Mouse (Mus musculus): ENCODE measurements around the gene Actr1a.

Actr1a gene

DNA sequence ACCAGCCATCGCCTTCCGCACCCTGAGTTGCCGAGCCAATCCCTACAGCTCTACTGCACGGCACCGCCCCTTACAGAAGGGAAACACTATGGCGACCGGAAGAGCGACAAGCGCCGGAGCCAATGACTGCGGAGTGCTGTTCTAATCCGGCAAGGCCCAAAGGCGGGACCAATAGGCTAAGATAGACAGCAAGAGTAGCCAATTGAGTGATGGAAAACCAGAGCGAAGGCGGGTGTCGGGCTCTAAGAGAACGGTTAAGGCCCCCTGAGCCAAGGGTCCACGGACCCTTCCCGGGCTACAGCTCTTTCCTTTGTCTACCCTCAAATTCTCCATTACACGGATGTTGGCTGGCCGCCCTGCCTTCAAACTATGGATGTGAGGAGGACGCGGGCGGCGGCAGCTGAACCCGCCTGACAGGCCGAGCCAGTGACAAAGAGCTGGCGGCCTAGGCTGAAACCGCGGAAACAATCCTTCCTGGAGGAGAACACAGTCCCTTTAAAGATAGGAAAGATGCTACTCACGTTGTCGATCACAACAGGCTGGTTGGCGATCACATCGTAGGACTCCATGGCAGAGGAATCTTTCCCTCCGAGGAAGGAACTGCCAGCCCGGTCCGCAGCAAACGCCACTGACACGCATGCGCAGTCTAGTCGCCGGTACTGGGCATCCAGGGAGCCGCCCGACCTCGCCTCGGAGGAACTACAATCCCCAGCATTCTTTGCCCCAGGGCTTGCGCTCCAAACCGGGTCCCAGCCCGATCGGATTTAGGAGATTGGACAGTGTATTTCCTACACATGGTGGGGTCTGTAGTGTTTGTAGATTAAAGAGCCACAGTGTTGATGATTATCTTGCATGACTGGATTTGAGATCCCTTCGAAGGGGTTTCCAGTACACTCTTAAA is at the start of gene Actr1a:
Gene Actr1a, minus strand, starts transcription at position 640 of the 901 bp plus-strand sequence.
- peak; percentile 85 to 93 for DNase-seq (ENCODE audit: low read depth in 1 of 2, low spot score in 2 of 2)

DNA sequence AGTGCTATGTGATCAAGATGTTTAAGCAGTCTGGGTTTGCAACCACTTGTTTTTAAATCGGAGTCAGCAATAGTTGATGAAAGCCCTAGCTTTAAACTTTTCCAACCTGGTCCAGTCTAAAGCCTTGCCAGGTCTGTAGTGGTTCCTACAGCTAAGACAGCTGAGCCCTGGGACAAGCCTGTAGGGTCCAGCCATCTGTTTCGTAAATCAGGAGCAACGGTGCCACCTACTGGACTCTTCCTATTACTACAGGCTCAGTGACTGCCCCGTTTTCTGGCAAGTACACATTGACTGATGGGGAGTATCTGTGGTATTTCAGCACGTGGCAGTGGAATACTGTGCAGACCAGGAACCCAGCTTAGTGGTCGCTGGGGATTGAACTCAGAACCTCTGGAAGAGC is 48.7 kb upstream of the Actr1a start:
- DNase-seq (ENCODE audit: low read depth in 1 of 2, low spot score in 2 of 2) = peak; percentile 16 to 51

DNA sequence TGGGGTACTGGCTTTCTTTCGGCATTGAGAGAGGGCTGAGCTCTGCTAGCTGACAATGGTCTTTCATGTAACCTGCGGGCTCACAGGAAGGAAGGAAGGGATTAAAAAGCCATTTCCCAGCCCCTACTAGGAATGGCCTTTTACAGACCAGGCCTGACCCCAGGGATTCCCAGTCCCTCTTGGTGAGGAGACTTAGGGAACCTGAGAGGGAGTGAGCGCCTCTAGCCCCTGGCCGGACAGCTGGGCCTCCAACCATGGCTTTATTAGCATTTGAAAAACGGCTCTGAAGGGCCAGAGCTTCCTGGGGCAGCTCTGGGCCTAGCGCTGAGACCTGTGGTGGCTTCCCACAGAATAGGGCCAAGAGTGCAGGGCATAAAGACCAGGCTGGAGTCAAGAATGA is 48.0 kb upstream of the Actr1a start:
- no peak for DNase-seq (ENCODE audit: low read depth in 1 of 2, low spot score in 2 of 2)

DNA sequence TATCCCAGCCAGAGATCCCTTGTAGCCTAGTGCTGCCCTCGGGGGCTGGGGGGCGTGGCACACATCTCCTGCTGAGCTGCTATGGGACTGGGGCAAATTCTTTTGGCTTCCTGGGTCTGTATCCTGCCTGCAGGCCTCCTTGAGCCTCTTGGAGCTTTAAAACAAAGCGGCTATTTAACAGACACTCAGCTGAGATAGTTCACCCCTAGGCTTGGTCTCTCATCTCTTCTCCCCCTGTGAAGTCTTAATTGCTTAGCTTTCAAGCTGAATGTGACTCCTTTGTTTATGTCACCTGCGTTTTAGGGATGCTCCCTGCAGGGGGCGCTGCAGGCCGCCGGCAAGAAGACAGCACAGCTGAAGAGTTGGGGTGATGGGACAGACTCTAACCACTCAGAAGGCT is 39.9 kb upstream of the Actr1a start:
- no peak for DNase-seq (ENCODE audit: low read depth in 1 of 2, low spot score in 2 of 2)

DNA sequence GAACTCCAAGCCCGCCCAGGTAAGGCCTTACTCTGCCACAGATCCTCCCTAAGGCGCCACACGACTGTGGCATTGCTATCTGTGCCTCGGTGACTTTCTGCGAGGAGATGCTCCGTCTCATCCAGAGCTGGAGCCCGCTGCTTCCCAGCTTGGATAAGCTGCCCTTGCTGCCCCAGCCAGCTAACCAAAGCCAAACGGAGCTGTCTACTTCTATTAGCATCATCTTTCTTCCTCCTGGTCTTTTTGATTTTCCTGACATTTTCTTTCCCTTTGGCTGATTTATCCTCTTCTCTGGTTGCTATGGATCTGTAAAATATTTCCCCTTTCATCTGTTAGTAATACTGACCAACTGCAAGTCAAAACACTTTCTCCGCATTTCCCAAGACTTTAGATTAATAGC is 39.0 kb upstream of the Actr1a start:
- no peak for DNase-seq (ENCODE audit: low read depth in 1 of 2, low spot score in 2 of 2)

DNA sequence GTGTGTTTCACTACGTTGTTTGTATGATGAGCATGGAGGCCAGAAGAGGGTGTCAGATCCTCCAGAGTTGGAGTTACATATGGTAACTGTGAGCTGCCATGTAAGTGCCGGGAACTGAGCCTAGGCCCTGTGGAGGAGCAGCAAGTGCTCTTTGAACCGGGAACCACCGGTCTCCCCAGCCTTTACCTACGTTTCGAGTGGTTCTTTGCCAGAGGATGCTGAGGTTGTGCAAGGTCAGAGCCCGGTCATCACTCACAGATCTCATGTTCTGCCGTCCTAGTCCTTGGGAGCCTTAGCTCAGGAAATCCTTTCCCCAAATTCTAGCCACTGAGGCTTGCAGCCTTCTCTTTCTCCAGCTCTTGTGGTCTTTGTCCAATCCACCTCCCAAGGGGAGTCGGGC is 38.6 kb upstream of the Actr1a start:
- no peak for DNase-seq (ENCODE audit: low read depth in 1 of 2, low spot score in 2 of 2)

DNA sequence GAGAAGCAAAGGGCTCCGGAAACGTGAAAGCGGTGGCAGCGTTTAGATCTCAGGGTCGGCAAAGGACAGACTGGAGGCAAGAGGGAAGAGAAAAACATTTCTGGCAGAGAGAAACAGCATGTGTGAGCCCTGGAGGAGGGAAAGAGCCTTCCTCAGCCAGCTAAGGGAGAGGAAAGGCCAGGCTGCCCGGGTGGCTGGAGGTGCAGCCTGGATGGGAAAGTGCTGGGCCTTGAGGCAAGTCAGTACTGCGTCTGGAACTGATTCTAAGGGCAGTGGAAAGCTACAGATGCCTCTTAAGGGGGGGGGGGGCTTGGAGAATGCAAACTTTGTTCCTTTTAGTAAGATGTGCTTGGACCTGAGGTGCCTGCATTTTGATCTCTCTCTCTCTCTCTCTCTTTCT is 38.2 kb upstream of the Actr1a start:
- DNase-seq (ENCODE audit: low read depth in 1 of 2, low spot score in 2 of 2) = no peak

DNA sequence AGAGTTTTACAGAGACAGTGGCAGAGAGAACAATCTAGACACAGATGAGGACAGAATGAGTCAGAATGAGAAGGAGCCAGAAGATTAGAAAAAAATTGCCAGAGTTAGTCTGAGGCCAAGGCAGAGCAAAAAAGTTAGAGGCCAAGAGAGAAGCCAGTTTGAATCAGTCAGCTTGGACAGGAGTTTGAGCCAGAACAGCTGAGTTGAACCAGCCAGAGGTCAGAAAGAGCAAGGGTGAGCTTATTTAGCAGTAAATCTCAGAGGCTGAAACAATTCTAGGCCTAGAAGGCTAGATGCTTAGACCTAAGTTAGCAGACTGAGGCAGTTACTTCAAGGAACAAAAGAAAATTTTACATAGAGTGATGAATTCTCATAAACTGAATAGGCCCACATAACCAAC is 33.7 kb upstream of the Actr1a start:
- DNase-seq (ENCODE audit: low read depth in 1 of 2, low spot score in 2 of 2) = no peak

DNA sequence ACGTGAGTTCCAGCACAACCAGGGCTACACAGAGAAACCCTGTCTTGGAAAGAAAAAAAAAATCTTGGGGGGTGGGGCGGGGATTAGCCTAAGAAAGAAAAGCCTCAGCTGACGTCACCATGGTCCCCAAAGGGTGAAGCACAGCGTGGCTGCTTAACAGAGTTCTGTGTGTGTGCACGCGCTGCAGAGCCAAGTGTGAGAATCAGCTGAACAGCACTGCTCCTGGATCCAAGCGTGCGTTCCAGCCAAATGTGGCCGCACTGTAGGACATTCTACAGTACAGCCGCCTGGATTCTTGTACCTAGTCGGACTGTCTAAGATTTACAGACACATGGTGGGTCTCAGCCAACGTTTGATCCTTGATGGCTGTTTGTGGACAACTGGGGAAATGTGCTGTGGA is 30.9 kb upstream of the Actr1a start:
- no peak for DNase-seq (ENCODE audit: low read depth in 1 of 2, low spot score in 2 of 2)

DNA sequence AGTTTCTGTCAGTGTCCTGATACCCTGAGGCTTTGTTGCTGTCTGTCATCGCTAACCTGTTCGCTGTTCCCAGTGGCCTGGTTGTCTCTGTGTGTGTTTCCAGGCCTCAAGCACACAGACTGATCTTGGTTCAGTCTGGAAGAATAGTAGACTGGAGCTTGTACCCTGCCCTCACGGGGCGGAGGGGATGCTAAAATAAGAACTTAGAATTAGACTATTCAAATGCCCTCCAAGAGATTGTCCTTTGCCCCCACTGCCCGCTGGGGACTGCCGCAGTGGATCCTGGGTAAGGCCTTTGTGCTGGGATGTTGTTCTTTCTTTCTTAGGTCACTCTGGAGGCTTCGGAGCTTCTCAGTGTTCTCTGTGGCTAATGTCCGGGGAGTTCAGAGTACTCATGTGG is 29.7 kb upstream of the Actr1a start:
- DNase-seq (ENCODE audit: low read depth in 1 of 2, low spot score in 2 of 2) = no peak

DNA sequence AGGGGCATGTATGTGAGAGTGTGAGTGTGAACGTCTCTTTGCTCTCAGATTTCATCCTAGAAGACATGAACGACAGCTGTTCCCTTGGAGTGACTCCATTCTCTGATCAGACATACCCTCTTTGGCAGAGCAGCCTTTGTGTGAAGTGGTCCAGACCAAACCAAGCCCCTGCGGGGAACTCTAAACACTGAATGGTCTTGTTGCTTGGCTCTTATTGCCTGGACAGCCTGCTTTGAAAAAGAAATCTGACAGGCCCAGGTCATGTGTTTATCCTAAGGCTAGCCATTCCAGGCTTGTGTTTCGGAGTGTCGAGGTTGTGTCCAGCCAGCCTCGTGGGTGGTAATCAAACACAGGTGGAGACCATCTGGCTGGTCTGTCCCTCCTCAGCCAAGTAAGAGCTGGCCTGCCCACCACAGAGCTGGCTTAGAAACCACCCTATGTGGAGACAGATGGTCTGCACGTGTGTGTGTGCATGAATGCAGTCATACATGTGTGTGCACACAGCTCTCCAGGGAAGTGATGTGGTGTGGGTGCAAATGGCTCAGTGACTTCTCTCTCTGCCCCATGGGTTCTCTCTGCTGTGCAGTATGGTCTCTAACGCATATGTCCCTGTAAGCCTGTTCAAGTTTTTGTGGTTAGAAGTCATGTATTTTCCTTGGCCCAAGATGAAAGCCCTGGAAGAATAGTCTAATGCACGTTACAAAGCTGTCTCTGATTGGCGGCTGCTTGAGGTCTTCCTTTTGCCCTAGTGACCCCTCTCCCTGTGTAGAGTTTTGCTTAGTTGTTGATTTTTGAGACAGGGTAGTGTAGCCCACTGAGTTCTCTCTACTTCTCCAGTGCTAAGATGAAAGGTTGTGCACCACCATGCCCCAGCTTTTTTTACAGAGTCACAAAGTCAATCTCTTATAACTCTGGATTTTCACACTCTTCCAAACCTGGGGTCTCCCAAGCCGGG is 27.1 kb upstream of the Actr1a start:
- DNase-seq (ENCODE audit: low read depth in 1 of 2, low spot score in 2 of 2) = no peak

DNA sequence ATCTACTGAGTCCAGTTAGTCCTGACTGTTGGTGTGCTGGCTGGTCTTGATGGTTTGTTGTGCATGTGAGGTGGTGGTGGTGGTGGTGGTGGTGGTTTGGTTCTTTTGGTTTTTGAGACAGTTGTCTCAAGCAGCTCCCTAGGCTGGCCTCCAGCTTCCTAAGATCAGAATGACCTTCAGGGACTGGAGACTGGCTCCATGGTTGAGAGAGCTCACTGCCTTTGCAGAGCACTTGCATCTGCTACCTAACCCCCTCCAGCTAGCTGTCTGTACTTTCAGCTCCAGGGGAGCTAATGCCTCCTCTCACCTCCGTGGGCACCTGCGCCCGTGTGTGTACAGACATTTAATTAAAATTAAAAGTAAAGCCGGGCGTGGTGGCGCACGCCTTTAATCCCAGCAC is 24.9 kb upstream of the Actr1a start:
- no peak for DNase-seq (ENCODE audit: low read depth in 1 of 2, low spot score in 2 of 2)

DNA sequence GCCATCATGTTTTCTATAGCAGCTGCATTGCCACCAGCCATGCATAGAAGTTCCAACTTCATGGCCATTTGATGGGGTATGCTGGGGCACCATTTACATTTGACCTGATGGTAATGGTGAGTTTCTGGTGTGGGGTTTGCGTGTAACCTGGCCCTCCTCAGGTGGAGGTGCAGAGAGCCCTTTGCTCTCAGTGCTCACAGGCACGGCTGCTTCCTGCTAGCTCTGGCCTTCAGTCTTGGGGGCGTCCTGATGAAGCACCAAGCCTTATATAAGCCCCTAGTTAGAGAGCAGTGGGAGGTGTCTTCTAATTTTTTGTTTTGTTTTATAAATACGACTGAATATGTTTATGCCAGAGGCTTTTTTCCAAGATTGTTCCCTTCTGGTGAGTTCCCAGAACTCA is 22.5 kb upstream of the Actr1a start:
- no peak for DNase-seq (ENCODE audit: low read depth in 1 of 2, low spot score in 2 of 2)

DNA sequence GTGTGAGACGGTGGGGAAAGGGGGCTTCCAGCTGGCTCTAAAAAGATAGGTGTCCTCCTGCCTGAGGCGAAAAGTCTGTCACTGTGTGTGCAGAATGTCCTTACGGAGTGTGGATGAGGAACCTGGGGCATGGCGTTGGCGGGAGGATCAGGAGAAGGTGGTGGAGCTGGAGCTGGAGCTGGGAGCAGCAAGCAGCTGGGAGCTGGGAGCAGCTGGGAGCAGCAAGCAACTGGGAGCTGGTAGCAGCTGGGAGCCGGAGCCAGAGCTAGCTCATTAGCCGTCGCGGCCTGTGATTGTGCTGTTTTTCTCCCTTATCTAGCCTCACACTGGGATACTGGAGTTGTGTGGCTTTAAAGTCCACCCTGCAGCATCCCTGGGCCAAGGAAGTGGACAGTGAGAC is 20.7 kb upstream of the Actr1a start:
- no peak for DNase-seq (ENCODE audit: low read depth in 1 of 2, low spot score in 2 of 2)

DNA sequence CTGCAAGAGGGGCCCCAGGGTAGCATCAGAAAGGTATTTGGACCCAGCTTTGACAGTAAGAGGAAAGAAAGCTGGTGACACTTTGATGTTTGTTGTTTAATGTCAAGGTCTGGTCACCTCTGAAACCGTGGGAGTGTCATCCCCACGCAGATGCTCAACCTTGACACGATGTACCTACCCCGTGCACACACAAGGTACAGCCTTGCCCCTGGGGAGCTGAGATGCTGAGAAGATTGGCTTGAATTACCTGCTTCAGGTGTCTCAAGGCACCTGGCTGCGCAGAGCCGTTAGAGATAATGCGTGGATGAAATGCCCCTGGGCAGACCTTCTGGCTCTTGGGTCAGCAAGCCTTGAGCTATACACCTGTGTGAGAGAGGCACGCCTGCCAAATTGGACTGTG is 18.9 kb upstream of the Actr1a start:
- DNase-seq (ENCODE audit: low read depth in 1 of 2, low spot score in 2 of 2) = no peak

DNA sequence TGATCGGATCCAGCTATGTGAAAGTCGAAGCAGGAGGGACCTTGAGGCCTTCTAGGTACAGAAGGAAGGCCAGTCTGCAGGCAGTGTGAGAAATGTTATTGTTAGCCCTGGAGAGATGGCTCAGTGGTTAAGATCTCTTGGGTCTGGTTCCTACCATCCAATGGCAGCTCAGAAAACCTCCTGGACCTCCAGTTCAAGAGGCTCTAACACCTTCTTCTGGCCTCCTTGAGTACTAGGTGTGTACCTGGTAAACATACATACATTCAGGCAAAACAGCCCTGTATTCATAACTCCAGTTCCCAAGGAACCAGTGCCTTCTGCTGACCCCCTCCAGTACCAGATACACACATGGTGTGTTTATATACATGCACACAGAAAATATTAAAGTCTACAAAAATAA is 18.4 kb upstream of the Actr1a start:
- DNase-seq (ENCODE audit: low read depth in 1 of 2, low spot score in 2 of 2) = no peak

DNA sequence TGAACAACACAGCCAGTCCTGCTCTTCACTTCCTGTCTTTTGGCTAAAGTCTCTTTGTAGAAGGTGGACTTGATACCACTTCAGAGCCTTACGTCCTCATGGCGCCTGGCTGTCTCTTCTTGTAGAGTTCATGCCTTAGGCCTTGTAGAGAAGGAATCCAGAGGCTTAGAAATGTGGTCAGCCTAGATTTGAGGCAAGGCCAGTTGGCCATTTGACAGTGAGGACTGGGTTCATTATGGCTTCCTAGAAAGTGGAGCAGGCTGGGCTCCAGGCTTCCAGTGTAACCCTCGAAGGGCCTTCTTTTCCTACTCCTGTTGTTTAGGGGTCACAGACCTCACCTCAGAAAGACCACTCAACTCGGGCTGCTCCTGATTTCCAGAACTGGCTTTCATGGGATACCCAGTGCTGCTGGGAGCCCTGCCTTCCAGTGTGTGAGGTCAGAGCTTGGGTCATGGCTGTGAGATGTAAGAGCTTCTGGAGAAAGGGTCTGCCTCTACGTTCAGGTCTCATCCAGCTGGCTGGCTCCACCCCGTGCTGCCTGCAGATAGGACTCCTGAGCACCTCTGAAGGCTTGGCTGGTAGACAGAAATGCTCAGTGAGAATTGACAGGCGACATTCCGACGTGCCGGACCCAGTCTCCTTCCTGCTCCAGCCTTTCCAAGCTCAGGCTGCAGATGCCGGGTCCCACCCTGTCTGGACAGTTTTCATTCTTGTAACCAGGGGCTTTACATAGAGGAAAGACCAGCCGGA is 16.7 kb upstream of the Actr1a start:
- no peak for DNase-seq (ENCODE audit: low read depth in 1 of 2, low spot score in 2 of 2)

DNA sequence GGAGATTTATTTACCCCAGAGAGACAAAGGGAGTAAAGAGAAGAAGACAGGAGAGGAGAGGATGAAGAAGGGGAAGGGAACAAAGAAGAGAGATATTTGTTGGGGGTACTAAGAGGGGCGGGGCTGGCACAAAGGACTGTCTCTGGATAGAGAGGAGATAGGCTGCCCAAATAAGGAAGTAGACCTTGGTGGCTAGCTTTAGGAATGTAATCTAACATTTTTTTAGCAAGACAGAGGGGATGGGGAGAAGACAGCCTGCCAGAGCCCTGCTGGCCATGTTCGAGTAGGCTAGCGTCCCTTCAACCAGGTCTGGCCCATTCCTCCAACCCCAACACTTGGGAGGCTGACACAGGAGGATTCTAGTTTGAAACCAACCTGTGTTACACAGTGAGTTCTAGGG is 14.0 kb upstream of the Actr1a start:
- DNase-seq (ENCODE audit: low read depth in 1 of 2, low spot score in 2 of 2) = no peak

DNA sequence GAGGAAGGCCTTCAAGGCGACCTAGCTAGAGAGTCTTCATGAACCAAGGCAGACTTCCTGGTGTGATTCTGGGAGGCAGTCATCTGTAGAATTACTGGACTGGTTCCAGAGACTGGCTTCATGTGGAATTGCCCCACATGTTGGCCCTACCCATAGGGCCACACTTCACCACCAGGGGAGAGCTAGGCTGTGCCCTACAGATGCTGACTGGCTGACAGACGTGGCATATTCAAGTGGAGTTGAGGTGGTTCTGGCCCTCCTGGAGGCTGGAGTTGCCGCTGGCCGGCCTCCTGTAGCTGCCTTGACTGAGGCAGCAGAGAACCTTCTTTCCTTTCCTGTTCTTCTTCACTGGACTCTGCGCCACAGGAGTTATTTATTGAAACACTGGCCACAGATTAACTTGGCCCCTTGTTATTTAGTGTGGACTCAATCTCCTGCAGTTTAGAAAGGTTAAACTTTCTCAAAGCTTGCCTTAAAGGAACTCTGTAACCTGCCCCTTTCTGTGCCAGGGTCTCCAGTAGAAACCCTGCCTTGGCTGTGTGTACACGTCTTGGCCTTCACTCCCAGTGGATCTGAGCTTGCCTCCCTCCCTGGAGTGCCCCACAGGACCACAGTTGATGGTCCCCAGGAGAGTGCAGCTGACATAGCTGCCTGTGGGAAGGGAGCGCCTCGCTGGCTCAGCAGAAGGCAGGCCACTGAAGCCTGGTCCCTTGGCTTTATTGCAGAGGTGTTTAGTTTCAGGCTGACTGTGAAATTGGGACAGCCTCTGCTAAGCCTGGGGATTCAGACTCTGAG is 11.2 kb upstream of the Actr1a start:
- no peak for DNase-seq (ENCODE audit: low read depth in 1 of 2, low spot score in 2 of 2)

DNA sequence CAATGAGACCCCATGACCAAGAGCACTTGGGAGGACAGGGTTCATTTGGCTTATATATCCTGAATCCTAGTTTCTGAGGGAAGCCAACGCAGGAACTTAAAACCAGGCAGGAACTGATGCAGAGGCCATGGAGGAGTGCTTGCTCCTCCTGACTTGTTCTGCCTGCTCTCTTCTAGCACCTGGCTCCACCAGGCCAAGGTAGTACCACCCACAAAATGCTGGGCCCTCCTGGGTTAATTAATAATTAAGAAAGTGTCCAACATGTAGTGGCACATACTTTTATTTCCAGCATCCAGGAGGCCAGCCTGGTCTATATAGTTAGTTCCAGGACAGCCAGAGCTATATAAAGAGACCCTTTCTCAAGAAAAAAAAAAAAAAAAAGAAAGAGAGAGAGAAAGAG is 8.5 kb upstream of the Actr1a start:
- no peak for DNase-seq (ENCODE audit: low read depth in 1 of 2, low spot score in 2 of 2)

DNA sequence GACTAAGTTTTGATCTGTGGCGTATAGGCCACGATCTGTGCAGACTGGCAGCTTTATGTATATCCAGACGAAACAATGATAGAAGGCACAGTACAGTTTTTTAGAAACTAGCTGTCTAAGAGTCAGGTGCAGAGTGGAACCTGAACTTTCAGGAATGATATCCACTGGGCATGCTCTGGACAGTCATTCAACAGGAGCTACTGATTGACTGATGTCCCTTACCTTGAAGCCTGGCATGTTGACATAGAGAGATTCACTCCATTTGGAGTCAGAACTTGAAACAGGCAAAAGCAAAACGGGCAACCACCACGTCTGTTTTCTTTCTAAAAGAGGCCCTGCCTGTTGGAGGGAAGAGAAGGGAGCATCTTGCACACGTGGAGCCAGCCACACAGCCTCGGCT is 5.0 kb upstream of the Actr1a start:
- no peak for DNase-seq (ENCODE audit: low read depth in 1 of 2, low spot score in 2 of 2)

Data from monocyte, adult 2 months (primary cell).